Mouse (Mus musculus) c-Kit-positive CD71-positive TER-119-positive erythroid progenitor cells, embryonic 14.5 days (primary cell): ENCODE results near the gene Mrps27.

Experiments
- DNase-seq: peaks from one replicate; pipeline ENCODE4 v3.0.0-alpha.2; 2013; ENCODE audit warnings: low spot score

Gene Mrps27

GRCm38 (mm10) chr13:99387901-99388811, 43.6 kb downstream of the Mrps27 start:
- DNase-seq = no peak

DNA sequence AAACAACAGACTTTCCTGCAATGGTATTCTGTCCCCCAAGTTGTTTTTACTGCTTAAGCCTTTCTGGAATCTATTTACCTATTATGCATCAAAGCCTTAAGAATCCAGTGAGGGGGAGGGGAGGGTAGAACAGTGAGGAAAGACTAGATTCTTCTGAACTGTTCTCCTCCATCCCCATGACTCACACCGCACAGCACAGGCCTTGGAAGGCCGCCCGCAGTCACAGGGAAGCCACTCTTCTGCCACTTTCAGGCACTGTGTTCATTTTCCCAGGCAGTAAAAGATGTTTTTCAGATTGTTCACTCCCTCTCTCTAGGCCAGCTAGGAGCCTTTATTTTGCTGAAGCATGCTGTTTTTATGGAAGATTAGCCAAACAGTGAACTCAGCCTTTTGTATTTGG, 46.8 kb downstream of the Mrps27 start:
- no peak for DNase-seq

GRCm38 (mm10) chr13:99393128-99393527, 48.5 kb downstream of the Mrps27 start:
- DNase-seq = no peak

DNA sequence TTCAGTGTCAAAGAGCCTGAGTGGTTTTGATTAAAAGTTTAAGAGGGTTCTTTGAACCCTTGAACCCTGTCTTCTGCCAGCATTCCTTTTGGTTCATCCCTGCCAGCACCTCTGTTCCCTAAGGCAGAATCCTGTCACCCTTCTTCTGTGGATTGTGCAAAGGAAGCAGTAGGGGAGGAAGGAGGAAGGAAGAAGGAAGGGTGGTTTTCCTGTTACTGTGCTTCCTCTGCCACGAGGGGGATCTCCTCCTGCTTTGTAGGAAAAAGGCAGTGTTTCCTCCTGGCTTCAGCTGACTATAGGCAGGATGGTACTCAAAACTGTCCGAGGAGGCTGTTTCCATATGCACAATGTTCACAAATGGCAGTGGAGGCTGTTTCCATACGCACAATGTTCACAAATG, 50.1 kb downstream of the Mrps27 start:
- no peak for DNase-seq

- DNase-seq = no peak
These were observed 50.9 kb downstream of the Mrps27 start for GRCm38 (mm10) chr13:99395531-99395930.

GRCm38 (mm10) chr13:99397228-99397627, 52.6 kb downstream of the Mrps27 start:
- DNase-seq = no peak

DNA sequence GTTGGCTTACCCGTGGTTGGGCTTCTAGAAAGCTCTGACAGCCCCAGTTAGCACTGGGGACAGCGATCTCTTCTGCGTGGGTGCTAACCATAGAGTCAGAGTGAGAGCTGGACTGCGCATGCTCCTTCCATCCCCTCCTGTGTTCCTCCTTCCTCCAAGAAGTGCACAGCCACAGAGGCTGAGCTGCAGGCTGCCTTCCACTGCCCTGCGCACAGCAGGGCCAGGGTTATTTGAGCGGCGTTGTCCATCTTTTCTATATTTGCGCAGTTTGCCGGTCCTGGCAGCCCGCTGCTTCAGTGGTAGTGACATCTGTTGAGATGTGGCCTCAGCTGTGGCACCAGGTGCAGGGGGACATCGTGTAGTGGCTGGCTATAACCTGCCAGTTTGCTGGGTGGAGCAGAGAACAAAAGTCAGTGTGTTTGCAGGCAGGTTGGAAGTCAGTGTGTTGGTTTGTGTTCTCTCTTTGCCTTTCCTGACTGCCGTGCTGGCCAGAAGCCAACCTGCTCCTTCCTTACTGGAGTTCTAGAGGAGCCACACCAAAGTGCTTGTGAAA, 53.6 kb downstream of the Mrps27 start:
- DNase-seq = no peak

GRCm38 (mm10) chr13:99399373-99399772, 54.8 kb downstream of the Mrps27 start:
- DNase-seq = no peak

DNA sequence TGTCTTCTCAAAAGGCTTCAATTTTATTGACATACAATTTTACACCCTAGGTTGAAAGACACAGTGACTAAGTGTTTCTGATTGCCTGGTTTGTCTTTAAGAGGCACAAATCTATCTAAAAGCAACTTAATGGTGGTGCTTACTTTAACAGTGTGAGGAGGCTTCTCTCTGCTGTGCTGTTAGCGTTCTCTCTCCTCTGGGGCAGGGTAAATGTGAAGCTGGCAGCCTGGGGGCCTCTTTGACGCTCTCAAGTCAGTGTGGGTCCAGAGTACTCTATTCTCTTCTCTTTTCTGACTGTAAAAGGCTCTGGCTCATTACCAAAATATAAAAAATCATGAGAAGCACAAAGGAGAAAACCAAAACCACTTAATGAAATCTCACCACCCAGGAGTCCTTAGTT, 64.6 kb downstream of the Mrps27 start:
- DNase-seq = no peak

- no peak for DNase-seq
These were observed 66.3 kb downstream of the Mrps27 start for GRCm38 (mm10) chr13:99410611-99411515.

- no peak for DNase-seq
These were observed 67.2 kb downstream of the Mrps27 start for GRCm38 (mm10) chr13:99411761-99412160.

DNA sequence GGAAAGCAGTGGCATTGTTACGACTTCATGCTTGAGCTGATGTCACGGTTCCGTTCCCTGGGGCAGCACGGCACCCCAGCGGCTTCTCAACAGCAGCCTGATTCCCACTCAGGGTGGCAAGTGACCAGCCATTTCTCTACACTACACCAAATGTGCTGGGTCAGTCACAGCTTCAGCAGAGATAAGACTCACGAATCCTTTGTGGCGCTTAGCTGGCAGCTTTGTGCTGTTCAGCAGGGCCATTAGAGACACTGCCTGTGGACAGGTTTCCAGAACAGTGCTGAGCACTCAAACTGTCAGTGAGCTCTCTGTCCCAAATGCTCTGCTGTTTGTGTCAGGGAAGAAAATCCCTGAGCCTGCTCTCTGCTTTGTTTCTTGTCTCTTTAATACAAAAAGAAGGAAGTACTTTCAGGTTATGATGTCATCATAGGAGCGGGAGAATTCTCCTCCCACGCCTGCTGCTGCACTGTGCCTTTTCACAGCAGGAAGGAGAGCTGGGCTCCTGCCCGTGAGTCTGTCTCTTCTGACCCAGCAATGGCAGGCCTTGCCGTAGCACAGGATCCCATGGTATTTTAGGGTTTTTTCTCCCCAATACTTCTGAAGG, 68.0 kb downstream of the Mrps27 start:
- DNase-seq = no peak

DNA sequence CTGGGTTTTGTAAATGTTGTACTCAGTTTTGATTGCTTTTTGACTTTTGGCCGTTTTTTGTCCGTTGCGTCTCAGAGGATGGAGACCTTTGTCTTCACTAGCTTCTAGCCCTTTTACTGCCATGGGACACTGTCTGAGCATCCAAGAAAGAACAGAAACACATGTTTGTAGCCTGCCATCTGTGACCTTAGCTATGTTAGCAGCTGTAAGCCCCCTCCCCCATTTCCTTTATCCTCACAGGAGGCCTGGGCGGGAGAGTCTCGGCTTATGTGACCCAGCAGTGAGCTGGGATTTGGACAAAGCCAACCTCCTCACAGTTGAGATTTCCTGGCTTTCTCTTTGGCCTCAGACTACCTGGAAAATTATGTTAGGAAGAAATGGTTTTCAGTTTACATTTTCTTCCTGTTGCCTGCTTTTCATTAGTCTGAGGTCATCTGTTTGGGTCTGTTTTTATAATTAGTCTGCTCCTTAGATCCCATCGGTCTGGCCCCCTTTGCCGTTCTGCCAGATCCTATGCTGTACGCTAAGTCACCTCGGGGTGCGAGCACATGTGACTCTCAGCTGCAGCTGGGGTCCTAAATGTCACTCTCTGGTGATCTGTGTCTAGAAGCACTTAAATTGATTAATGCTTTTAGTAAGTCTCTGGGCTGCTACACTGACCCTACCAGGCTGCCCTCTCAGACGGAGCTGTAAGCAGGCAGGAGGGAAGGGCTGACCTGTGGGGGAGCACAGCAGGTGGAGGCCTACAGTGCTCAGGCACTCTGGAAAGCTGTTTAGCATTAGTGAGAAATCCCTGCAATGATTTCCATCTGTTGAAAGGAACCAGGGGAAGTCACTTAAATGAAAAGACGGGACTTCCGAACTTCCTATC, 69.1 kb downstream of the Mrps27 start:
- DNase-seq = no peak

- DNase-seq = no peak
These were observed 69.8 kb downstream of the Mrps27 start for GRCm38 (mm10) chr13:99414352-99414742.

GRCm38 (mm10) chr13:99416601-99417000, 72.0 kb downstream of the Mrps27 start:
- DNase-seq = no peak

DNA sequence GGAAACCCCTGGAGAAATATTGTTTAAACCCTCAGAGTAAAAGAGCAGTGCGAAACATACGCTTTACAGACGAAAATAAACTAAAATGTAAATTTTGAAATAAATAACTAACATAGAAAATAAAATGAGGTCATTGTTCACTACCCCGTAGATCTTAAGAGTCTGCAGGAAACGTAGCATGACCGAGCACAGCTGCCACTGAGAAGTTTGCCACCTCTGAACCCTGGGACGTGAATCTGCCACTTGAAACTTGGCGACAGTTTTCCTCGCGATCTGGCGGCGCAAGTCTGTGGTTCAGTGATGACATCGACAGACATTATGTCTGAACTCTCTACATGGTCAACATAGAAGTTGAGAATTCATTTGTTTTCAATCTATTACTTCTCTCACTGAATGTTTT, 79.0 kb downstream of the Mrps27 start:
- no peak for DNase-seq

- no peak for DNase-seq
These were observed 88.8 kb downstream of the Mrps27 start for GRCm38 (mm10) chr13:99433068-99434008.

DNA sequence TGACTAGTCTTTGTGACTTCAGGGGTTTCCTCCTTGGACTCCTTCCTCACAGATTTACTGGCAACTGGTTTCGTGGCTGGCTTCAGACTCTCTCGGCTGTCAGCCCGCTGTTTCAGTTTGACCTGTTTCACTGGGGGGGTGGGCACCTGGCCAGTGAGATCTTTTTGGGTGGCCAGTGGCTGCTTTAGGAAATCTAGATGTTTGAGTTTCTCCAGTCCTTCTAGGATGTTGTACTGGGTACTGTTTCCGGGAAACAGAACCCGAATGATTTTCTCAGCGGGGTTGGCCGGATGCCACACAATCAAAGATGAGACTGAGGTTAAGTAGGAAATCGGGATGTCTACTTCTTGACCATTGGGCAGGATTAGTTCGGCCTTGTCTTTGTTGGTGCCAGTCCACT, 89.9 kb downstream of the Mrps27 start:
- DNase-seq = no peak

DNA sequence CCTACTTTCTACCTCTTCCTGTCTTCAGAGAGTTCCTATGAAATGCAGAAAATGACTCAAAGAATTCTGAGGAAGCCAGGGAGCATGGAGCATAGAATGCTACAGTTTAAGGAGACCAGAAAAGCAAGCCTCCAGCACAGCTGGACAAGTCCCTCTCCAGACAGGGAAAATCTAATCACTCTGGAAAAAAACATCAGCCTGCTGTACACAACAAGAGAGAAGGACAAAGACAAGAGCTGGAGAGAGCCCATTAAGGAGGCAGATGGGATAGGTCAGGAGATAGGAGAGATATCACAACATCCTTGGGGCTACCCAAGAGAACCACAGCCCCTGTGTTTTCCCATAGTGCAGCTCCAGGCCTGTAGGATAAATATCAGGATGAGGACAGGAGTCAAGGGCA, 92.5 kb downstream of the Mrps27 start:
- no peak for DNase-seq

DNA sequence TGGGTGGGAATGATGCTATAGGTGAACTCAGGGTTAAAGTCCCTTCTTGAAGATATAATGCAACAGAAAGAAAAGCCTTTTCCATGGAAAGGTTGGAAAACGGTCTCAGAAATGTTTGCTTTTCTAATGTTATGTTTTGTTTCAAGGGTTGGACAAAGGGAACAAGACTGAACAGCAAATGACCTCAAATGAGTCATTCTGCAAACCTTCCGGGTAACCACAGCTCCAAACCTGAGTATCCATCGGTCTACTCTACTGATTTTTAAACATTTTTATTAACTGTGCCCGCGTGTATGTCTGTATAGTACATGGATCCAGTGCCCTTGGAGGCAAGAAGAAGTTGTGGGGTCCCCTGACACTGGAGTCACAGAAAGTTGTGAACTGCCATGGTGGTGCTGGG, 94.8 kb downstream of the Mrps27 start:
- no peak for DNase-seq
